Mouse (Mus musculus) neural tube, embryonic 15.5 days (tissue): ENCODE measurements at regions not wholly inside any gene's neighbourhood (a gene's known extent, or its start where the extent isn't known, plus 50 kb on each side); places are given as distances from the start of the nearest gene placed in this dataset.

Source experiments
- ATAC-seq: fragments of 200-750 bp; cut with Nextera tagmentation; 2 replicates; pipeline ENCODE4 v1.8.0; 2017; ENCODE audit warnings: mild to moderate bottlenecking, moderate TSS enrichment, moderate library complexity; ENCODE audit not compliant: low FRiP score
- H3K27ac ChIP-seq: fragments of 300-500 bp; sonication (generic); replicated peaks from 2 replicates; pipeline ENCODE4 v1.5.1; 2015; ENCODE audit warnings: mild to moderate bottlenecking, inconsistent platforms
- H3K27me3 ChIP-seq: fragments of 300-500 bp; sonication (generic); replicated peaks from 2 replicates; pipeline ENCODE4 v1.6.1; 2015; ENCODE audit warnings: inconsistent platforms
- H3K36me3 ChIP-seq: fragments of 300-500 bp; sonication (generic); 2 replicates; pipeline ENCODE4 v1.6.1; 2015; ENCODE audit warnings: inconsistent platforms
- H3K4me1 ChIP-seq: fragments of 300-500 bp; sonication (generic); 2 replicates; pipeline ENCODE4 v1.6.1; 2015; ENCODE audit warnings: inconsistent platforms
- H3K4me2 ChIP-seq: fragments of 300-500 bp; sonication (generic); 2 replicates; pipeline ENCODE4 v1.6.1; 2015; ENCODE audit warnings: inconsistent platforms, mild to moderate bottlenecking, moderate library complexity
- H3K4me3 ChIP-seq: fragments of 300-500 bp; sonication (generic); replicated peaks from 2 replicates; pipeline ENCODE4 v1.5.1; 2015; ENCODE audit warnings: mild to moderate bottlenecking, inconsistent platforms
- H3K9ac ChIP-seq: fragments of 300-500 bp; sonication (generic); replicated peaks from 2 replicates; pipeline ENCODE4 v1.6.1; 2015; ENCODE audit warnings: mild to moderate bottlenecking, inconsistent platforms
- H3K9me3 ChIP-seq: fragments of 300-500 bp; sonication (generic); replicated peaks from 2 replicates; pipeline ENCODE4 v1.6.1; 2016; ENCODE audit warnings: inconsistent platforms
- WGBS: fragments of 180-500 bp; shearing (Covaris S2); methylation state at CpG from one replicate; pipeline ENCODE4 v1.1.7; 2015; ENCODE audit warnings: mixed read lengths; 5-methylcytosine and 5-hydroxymethylcytosine counted together

GRCm38 (mm10) chr9:95289008-95289407, 117.5 kb downstream of the Chst2 start:
- no peaks in the 10 kb centered on the region for H3K9me3 ChIP-seq
- ATAC-seq = no peak
- H3K4me3 ChIP-seq = no peak overlapping the region
- no peak overlapping the region for H3K9ac ChIP-seq
- no peak overlapping the region for H3K27ac ChIP-seq
- no peak overlapping the region for H3K4me2 ChIP-seq
- H3K36me3 ChIP-seq = no peaks in the 10 kb centered on the region
- no peaks in the 10 kb centered on the region for H3K4me1 ChIP-seq
- no peaks in the 10 kb centered on the region for H3K27me3 ChIP-seq

GRCm38 (mm10) chr9:95282996-95283395, 123.5 kb downstream of the Chst2 start:
- H3K4me2 ChIP-seq = no peak overlapping the region
- H3K27ac ChIP-seq = no peak overlapping the region
- no peaks in the 10 kb centered on the region for H3K4me1 ChIP-seq
- H3K4me3 ChIP-seq = no peak overlapping the region
- H3K27me3 ChIP-seq = no peaks in the 10 kb centered on the region
- WGBS = 88% methylated on average over 3 of the region's 3 CpGs
- H3K9me3 ChIP-seq = no peaks in the 10 kb centered on the region
- H3K9ac ChIP-seq = no peak overlapping the region
- no peaks in the 10 kb centered on the region for H3K36me3 ChIP-seq
- no peak for ATAC-seq

GRCm38 (mm10) chr9:95282502-95282901, 124.0 kb downstream of the Chst2 start:
- 84% methylated on average over 2 of the region's 2 CpGs for WGBS
- Histone ChIP-seq H3K4me1 (no peaks in the 10 kb centered on the region), H3K27me3 (no peaks in the 10 kb centered on the region), H3K36me3 (no peaks in the 10 kb centered on the region), H3K9me3 (no peaks in the 10 kb centered on the region), H3K4me3 (no peak overlapping the region), H3K27ac (no peak overlapping the region), H3K4me2 (no peak overlapping the region), H3K9ac (no peak overlapping the region)
- ATAC-seq = no peak
